Mouse (Mus musculus): Measurements from ENCODE around the gene Foxj3.

DNA sequence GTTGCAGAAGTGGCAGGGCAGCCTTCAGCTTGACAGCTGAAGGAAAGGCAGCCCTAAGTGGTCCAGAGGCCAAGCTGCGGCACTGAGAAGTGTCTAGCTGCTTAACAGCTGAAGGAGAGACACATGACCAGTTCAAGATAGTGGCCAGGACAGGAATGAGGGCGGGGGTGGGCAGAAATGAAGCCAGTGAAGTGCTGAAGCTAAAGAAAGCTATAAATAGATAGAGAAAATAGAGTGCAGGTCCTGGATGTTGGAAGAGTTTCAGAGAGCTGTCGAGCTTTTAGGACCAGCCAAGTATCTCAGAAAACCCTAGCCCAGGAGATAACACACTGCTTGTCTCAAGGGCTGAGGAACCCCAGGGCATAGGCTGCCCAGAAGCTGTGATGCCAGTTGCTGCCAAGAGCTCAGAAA, 24.1 kb upstream of the Foxj3 start:
- no peak for TF ChIP-seq CTCF (IDR thresholded peaks at IDR 0.05; ENCODE audit: low read depth, low read length)
- TF ChIP-seq GATA1 (IDR thresholded peaks at IDR 0.05; ENCODE audit: borderline replicate concordance, low read length) = no peak

Data from G1E (cell line).